Mouse (Mus musculus) heart, adult 2 months (tissue): Measurements from ENCODE around the gene Gm37240. TPM values are rescaled to one million over a fixed set of nuclear protein-coding genes. Genes with fewer than 3 reads are reported as not detected.

Experiments used
- DNase-seq, 2 experiments: peaks; one replicate each; pipeline ENCODE4 v3.0.0; 2021
- H3K27ac ChIP-seq: fragments of 200-600 bp; 2 replicates; pipeline ENCODE4 v1.8.1; 2022
- H3K27me3 ChIP-seq: fragments of 200-500 bp; 2 replicates; pipeline ENCODE4 v1.6.1; 2012; ENCODE audit warnings: mild to moderate bottlenecking, low read length, inconsistent platforms, mixed read lengths; ENCODE audit not compliant: control insufficient read depth, insufficient read depth
- H3K36me3 ChIP-seq: fragments of 200-500 bp; 2 replicates; pipeline ENCODE4 v1.6.1; 2012; ENCODE audit warnings: low read length, inconsistent platforms; ENCODE audit not compliant: control insufficient read depth, insufficient read depth
- H3K4me1 ChIP-seq: fragments of 200-500 bp; 2 replicates; pipeline ENCODE4 v1.6.1; 2011; ENCODE audit warnings: low read length; ENCODE audit not compliant: control insufficient read depth, insufficient read depth
- H3K4me3 ChIP-seq: fragments of 200-600 bp; 2 replicates; pipeline ENCODE4 v1.8.1; 2022
- H3K79me2 ChIP-seq: fragments of 200-500 bp; replicated peaks from 2 replicates; pipeline ENCODE4 v1.6.1; 2012; ENCODE audit warnings: mild to moderate bottlenecking, inconsistent platforms, low read length, moderate library complexity, mixed read lengths; ENCODE audit not compliant: control insufficient read depth, insufficient read depth
- H3K9ac ChIP-seq: fragments of 200-500 bp; 2 replicates; pipeline ENCODE4 v1.6.1; 2012; ENCODE audit warnings: low read depth, mild to moderate bottlenecking, control low read depth, inconsistent platforms, low read length, mixed read lengths
- CTCF ChIP-seq: fragments of 200-600 bp; IDR thresholded peaks from 2 replicates; pipeline ENCODE4 v1.8.1; 2022; ENCODE audit warnings: antibody characterized with exemption, mild to moderate bottlenecking, moderate library complexity
- EP300 ChIP-seq: fragments of 200-500 bp; IDR thresholded peaks from 2 replicates; pipeline ENCODE4 v1.6.1; 2011; ENCODE audit warnings: low read depth, low read length, control low read depth; ENCODE audit not compliant: insufficient read depth
- POLR2A ChIP-seq: fragments of 200-500 bp; IDR thresholded peaks from 2 replicates; pipeline ENCODE4 v1.6.1; 2011; ENCODE audit warnings: mild to moderate bottlenecking, low read depth, low read length, control low read depth; ENCODE audit not compliant: insufficient read depth
- WGBS: fragments of 180-500 bp; shearing (Covaris S2); methylation state at CpG from one replicate; pipeline ENCODE4 v1.1.7; 2018; 5-methylcytosine and 5-hydroxymethylcytosine counted together
- intact Hi-C: fragments of 180-260 bp; cut with DNase I; formaldehyde crosslinking; loops from one replicate; pipeline ENCODE4 v1.15.1; 2025
- polyA plus RNA-seq: library from polyadenylated mRNA; depleted of rRNA; stranded (reverse); fragments of >200 nt; gene quantifications from 2 replicates; pipeline ENCODE4 v1.2.3, GENCODE M21; 2012
- total RNA-seq, 2 experiments: library from RNA; stranded (reverse); gene quantifications; 2 replicates each; pipeline ENCODE4 v1.2.3; 2021

Gm37240 gene
- total and polyA plus RNA-seq, 3 experiments = 25.0 to 45.3 (median 36.6) TPM

- H3K79me2 ChIP-seq = no peaks in the 10 kb centered on the region
- H3K27me3 ChIP-seq = no peaks in the 10 kb centered on the region
- no peak for DNase-seq
- H3K27ac ChIP-seq = no peak overlapping the region
- intact Hi-C loops = no loop called here
- H3K4me3 ChIP-seq = no peak overlapping the region
- TF ChIP-seq CTCF (no peak), POLR2A (no peak), EP300 (no peak)
- no peak overlapping the region for H3K9ac ChIP-seq
- H3K36me3 ChIP-seq = no peaks in the 10 kb centered on the region
- WGBS = 95% methylated on average over 1 of the region's 1 CpGs
- no peaks in the 10 kb centered on the region for H3K4me1 ChIP-seq
Measured at GRCm38 (mm10) chr3:85398483-85398835, 488.9 kb downstream of the Gm37240 start.

- Histone ChIP-seq H3K79me2 (no peaks in the 10 kb centered on the region), H3K27ac (no peak overlapping the region), H3K27me3 (no peaks in the 10 kb centered on the region), H3K9ac (no peak overlapping the region), H3K36me3 (no peaks in the 10 kb centered on the region), H3K4me1 (no peaks in the 10 kb centered on the region), H3K4me3 (no peak overlapping the region)
- no peak for DNase-seq
- TF ChIP-seq POLR2A (no peak), CTCF (no peak), EP300 (no peak)
- intact Hi-C loops = no loop called here
Measured at GRCm38 (mm10) chr3:85397816-85398482, 489.4 kb downstream of the Gm37240 start.

DNA sequence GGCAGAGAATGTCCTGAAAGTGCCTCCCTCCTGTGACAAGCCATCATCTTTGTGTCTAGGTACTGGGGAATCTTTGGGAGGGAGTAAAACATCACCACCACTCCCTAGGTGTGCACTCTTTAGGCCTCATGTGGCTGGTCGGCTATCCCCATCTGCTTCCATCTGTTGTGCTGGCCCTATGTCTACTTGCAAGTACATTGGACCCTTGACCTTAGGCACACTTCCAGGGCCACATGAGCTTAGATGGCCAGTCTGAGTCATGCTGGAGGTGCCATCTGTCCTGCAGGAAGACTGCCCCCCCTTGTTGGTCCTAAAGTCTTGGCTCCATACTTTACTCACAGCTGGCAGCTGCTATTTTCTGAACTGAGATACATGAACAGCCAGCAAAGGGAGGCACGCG lies 493.9 kb downstream of the Gm37240 start:
- WGBS = 70% methylated on average over 3 of the region's 3 CpGs
- no peak for TF ChIP-seq CTCF
- no peaks in the 10 kb centered on the region for H3K4me1 ChIP-seq
- no peaks in the 10 kb centered on the region for H3K79me2 ChIP-seq
- no peaks in the 10 kb centered on the region for H3K36me3 ChIP-seq
- intact Hi-C loops = no loop called here
- no peak overlapping the region for H3K9ac ChIP-seq
- no peak overlapping the region for H3K27ac ChIP-seq
- no peaks in the 10 kb centered on the region for H3K27me3 ChIP-seq
- H3K4me3 ChIP-seq = no peak overlapping the region
- no peak for DNase-seq

DNA sequence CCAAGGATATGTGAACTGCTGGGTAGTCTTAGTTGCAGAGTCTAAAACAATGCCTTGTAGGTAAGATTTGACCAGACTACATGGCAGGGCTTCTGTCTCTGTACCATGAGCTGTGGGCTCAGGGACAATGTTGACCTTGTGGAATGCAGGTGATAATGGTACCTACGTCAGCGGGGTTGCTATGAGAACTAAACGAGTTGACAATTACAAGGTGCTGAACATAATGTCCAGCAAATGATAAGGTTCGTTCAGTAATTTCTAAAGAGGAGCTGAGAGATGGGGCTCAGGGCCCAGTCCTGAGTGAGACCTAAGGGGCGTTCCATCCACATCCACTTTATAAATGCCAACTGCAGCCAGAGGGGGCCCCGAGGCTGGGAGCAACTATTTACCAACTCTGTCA lies 495.6 kb downstream of the Gm37240 start:
- intact Hi-C loops = no loop called here
- no peaks in the 10 kb centered on the region for H3K4me1 ChIP-seq
- H3K27me3 ChIP-seq = no peaks in the 10 kb centered on the region
- H3K9ac ChIP-seq = no peak overlapping the region
- WGBS = 62% methylated on average over 6 of the region's 6 CpGs
- no peak overlapping the region for H3K27ac ChIP-seq
- no peak for DNase-seq
- no peaks in the 10 kb centered on the region for H3K36me3 ChIP-seq
- no peaks in the 10 kb centered on the region for H3K79me2 ChIP-seq
- TF ChIP-seq POLR2A (no peak), EP300 (no peak), CTCF (no peak)
- H3K4me3 ChIP-seq = no peak overlapping the region

GRCm38 (mm10) chr3:85391111-85391510 lies 496.2 kb downstream of the Gm37240 start:
- no peak overlapping the region for H3K9ac ChIP-seq
- intact Hi-C loops = no loop called here
- no peak overlapping the region for H3K4me3 ChIP-seq
- TF ChIP-seq EP300 (no peak), CTCF (no peak), POLR2A (no peak)
- DNase-seq = no peak
- H3K79me2 ChIP-seq = no peaks in the 10 kb centered on the region
- 76% methylated on average over 2 of the region's 2 CpGs for WGBS
- H3K4me1 ChIP-seq = no peaks in the 10 kb centered on the region
- no peaks in the 10 kb centered on the region for H3K27me3 ChIP-seq
- H3K36me3 ChIP-seq = no peaks in the 10 kb centered on the region
- no peak overlapping the region for H3K27ac ChIP-seq

DNA sequence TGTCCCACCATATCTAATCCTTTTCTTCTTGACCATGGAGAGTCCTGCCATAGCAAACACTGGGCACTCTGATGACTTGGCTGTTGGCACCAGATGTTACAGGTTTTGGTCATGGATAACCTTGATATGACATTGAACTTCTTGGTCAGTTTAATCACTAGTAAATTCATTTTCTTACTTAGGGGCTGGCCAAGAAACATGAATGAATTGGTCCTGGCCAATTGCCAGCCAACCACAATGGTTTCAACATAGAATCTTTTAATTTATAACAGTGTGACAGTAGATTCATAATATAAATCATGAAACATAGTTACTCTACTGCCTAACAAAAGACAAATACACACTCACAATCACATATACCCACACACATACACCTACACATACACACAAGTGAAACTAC lies 501.9 kb downstream of the Gm37240 start:
- Histone ChIP-seq H3K9ac (no peak overlapping the region), H3K4me1 (no peaks in the 10 kb centered on the region), H3K36me3 (no peaks in the 10 kb centered on the region), H3K79me2 (no peaks in the 10 kb centered on the region), H3K27ac (no peak overlapping the region), H3K4me3 (no peak overlapping the region), H3K27me3 (no peaks in the 10 kb centered on the region)
- intact Hi-C loops = no loop called here
- no peak for TF ChIP-seq CTCF
- TF ChIP-seq POLR2A = no peak
- no peak for TF ChIP-seq EP300
- DNase-seq = no peak
